Mouse (Mus musculus): Measurements from ENCODE around the gene Tcf7l2. TPM values are rescaled to one million over a fixed set of nuclear protein-coding genes. Genes with fewer than 3 reads are reported as not detected.

Tcf7l2 gene
- polyA plus RNA-seq, 1 experiment from 2014 or later: 41.7 TPM

GRCm38 (mm10) chr19:55752861-55753260 lies 11.2 kb downstream of the Tcf7l2 start:
- Histone ChIP-seq H3K9me3 (ENCODE audit: control insufficient read depth, low read length) (no peaks in the 10 kb centered on the region), H3K4me1 (replicated peaks; ENCODE audit: control insufficient read depth, insufficient read depth) (peaks cover 6% of the 10 kb centered on the region), H3K9ac (ENCODE audit: low read length) (no peak overlapping the region), H3K36me3 (ENCODE audit: control insufficient read depth, insufficient read depth, low read length) (no peaks in the 10 kb centered on the region), H3K4me3 (ENCODE audit: low read depth, low read length) (no peak overlapping the region), H3K27me3 (ENCODE audit: control insufficient read depth, insufficient read depth, low read length) (no peaks in the 10 kb centered on the region), H3K4me2 (replicated peaks; ENCODE audit: low read depth) (no peak overlapping the region), H3K27ac (replicated peaks) (no peak overlapping the region)
- TF ChIP-seq EP300 (optimal IDR thresholded peaks at IDR 0.05) (no peak), CTCF (IDR thresholded peaks at IDR 0.05; ENCODE audit: low read depth) (no peak)
- no peak for DNase-seq (ENCODE audit: low spot score)
- 68% methylated on average over 8 of the region's 8 CpGs for whole genome bisulfite sequencing
- ATAC-seq (ENCODE audit: low FRiP score, low TSS enrichment): no peak

GRCm38 (mm10) chr19:55754303-55754702 lies 12.7 kb downstream of the Tcf7l2 start:
- peak; percentile 80 for DNase-seq (ENCODE audit: low spot score)
- Histone ChIP-seq H3K27ac (replicated peaks) (peak overlapping the region; percentile 53; the same call in 1 of the 2 replicates), H3K4me1 (replicated peaks; ENCODE audit: control insufficient read depth, insufficient read depth) (peaks cover 6% of the 10 kb centered on the region), H3K27me3 (ENCODE audit: control insufficient read depth, insufficient read depth, low read length) (no peaks in the 10 kb centered on the region), H3K36me3 (ENCODE audit: control insufficient read depth, insufficient read depth, low read length) (peaks cover 2% of the 10 kb centered on the region; the same call in 1 of the 2 replicates), H3K9ac (ENCODE audit: low read length) (no peak overlapping the region), H3K4me2 (replicated peaks; ENCODE audit: low read depth) (no peak overlapping the region), H3K4me3 (ENCODE audit: low read depth, low read length) (no peak overlapping the region), H3K9me3 (ENCODE audit: control insufficient read depth, low read length) (no peaks in the 10 kb centered on the region)
- TF ChIP-seq EP300 (optimal IDR thresholded peaks at IDR 0.05) (no peak), CTCF (IDR thresholded peaks at IDR 0.05; ENCODE audit: low read depth) (no peak)
- 51% methylated on average over 7 of the region's 7 CpGs for WGBS
- ATAC-seq (ENCODE audit: low FRiP score, low TSS enrichment): peak; percentile 86

- Histone ChIP-seq H3K4me2 (replicated peaks; ENCODE audit: low read depth) (no peak overlapping the region), H3K27me3 (ENCODE audit: control insufficient read depth, insufficient read depth, low read length) (no peaks in the 10 kb centered on the region), H3K4me1 (replicated peaks; ENCODE audit: control insufficient read depth, insufficient read depth) (peaks cover 6% of the 10 kb centered on the region), H3K9ac (ENCODE audit: low read length) (no peak overlapping the region), H3K4me3 (ENCODE audit: low read depth, low read length) (no peak overlapping the region), H3K36me3 (ENCODE audit: control insufficient read depth, insufficient read depth, low read length) (peaks cover 2% of the 10 kb centered on the region; the same call in 1 of the 2 replicates), H3K9me3 (ENCODE audit: control insufficient read depth, low read length) (no peaks in the 10 kb centered on the region), H3K27ac (replicated peaks) (peak overlapping the region; percentile 14)
- DNase-seq (ENCODE audit: low spot score): no peak
- 77% methylated on average over 9 of the region's 9 CpGs for WGBS
- ATAC-seq (ENCODE audit: low FRiP score, low TSS enrichment): no peak
- no peak for TF ChIP-seq CTCF (IDR thresholded peaks at IDR 0.05; ENCODE audit: low read depth)
- no peak for TF ChIP-seq EP300 (optimal IDR thresholded peaks at IDR 0.05)
Observed at GRCm38 (mm10) chr19:55755462-55755861, 13.8 kb downstream of the Tcf7l2 start.

- H3K9ac ChIP-seq (ENCODE audit: low read length): no peak overlapping the region
- no peak for ATAC-seq (ENCODE audit: low FRiP score, low TSS enrichment)
- WGBS: 50% methylated on average over 8 of the region's 8 CpGs
Observed at GRCm38 (mm10) chr19:55756707-55757106, 15.1 kb downstream of the Tcf7l2 start.

GRCm38 (mm10) chr19:55757403-55757802 lies 15.8 kb downstream of the Tcf7l2 start:
- Histone ChIP-seq H3K27me3 (ENCODE audit: control insufficient read depth, insufficient read depth, low read length) (no peaks in the 10 kb centered on the region), H3K9ac (ENCODE audit: low read length) (no peak overlapping the region), H3K4me3 (ENCODE audit: low read depth, low read length) (no peak overlapping the region), H3K27ac (replicated peaks) (peak overlapping the region; percentile 73; the same call in 1 of the 2 replicates), H3K4me2 (replicated peaks; ENCODE audit: low read depth) (no peak overlapping the region), H3K4me1 (replicated peaks; ENCODE audit: control insufficient read depth, insufficient read depth) (peaks cover 6% of the 10 kb centered on the region), H3K36me3 (ENCODE audit: control insufficient read depth, insufficient read depth, low read length) (peaks cover 2% of the 10 kb centered on the region; the same call in 1 of the 2 replicates), H3K9me3 (ENCODE audit: control insufficient read depth, low read length) (no peaks in the 10 kb centered on the region)
- DNase-seq (ENCODE audit: low spot score): no peak
- no peak for ATAC-seq (ENCODE audit: low FRiP score, low TSS enrichment)
- no peak for TF ChIP-seq CTCF (IDR thresholded peaks at IDR 0.05; ENCODE audit: low read depth)
- TF ChIP-seq EP300 (optimal IDR thresholded peaks at IDR 0.05): no peak
- 78% methylated on average over 6 of the region's 6 CpGs for WGBS

More at GRCm38 (mm10) chr19:55756707-55757106, 15.1 kb downstream of the Tcf7l2 start:
- Histone ChIP-seq H3K4me3 (ENCODE audit: low read depth, low read length) (no peak overlapping the region), H3K27me3 (ENCODE audit: control insufficient read depth, insufficient read depth, low read length) (no peaks in the 10 kb centered on the region), H3K4me2 (replicated peaks; ENCODE audit: low read depth) (no peak overlapping the region; the same call in 1 of the 2 replicates), H3K27ac (replicated peaks) (peak overlapping the region; percentile 73), H3K36me3 (ENCODE audit: control insufficient read depth, insufficient read depth, low read length) (peaks cover 2% of the 10 kb centered on the region; the same call in 1 of the 2 replicates), H3K9me3 (ENCODE audit: control insufficient read depth, low read length) (no peaks in the 10 kb centered on the region), H3K4me1 (replicated peaks; ENCODE audit: control insufficient read depth, insufficient read depth) (peaks cover 6% of the 10 kb centered on the region)
- DNase-seq (ENCODE audit: low spot score): no peak
- no peak for TF ChIP-seq CTCF (IDR thresholded peaks at IDR 0.05; ENCODE audit: low read depth)
- no peak for TF ChIP-seq EP300 (optimal IDR thresholded peaks at IDR 0.05)

- H3K9ac ChIP-seq (ENCODE audit: low read length): no peak overlapping the region
- H3K27ac ChIP-seq (replicated peaks): no peak overlapping the region
- peaks cover 6% of the 10 kb centered on the region for H3K4me1 ChIP-seq (replicated peaks; ENCODE audit: control insufficient read depth, insufficient read depth)
- no peak overlapping the region for H3K4me3 ChIP-seq (ENCODE audit: low read depth, low read length)
- DNase-seq (ENCODE audit: low spot score): no peak
- H3K27me3 ChIP-seq (ENCODE audit: control insufficient read depth, insufficient read depth, low read length): no peaks in the 10 kb centered on the region
- TF ChIP-seq CTCF (IDR thresholded peaks at IDR 0.05; ENCODE audit: low read depth) (no peak), EP300 (optimal IDR thresholded peaks at IDR 0.05) (no peak)
- H3K36me3 ChIP-seq (ENCODE audit: control insufficient read depth, insufficient read depth, low read length): peaks cover 2% of the 10 kb centered on the region; the same call in 1 of the 2 replicates
- H3K9me3 ChIP-seq (ENCODE audit: control insufficient read depth, low read length): no peaks in the 10 kb centered on the region
- H3K4me2 ChIP-seq (replicated peaks; ENCODE audit: low read depth): no peak overlapping the region
- no peak for ATAC-seq (ENCODE audit: low FRiP score, low TSS enrichment)
Observed at GRCm38 (mm10) chr19:55758158-55758557, 16.5 kb downstream of the Tcf7l2 start.

Measured in stomach, postnatal 0 days (tissue).